Mouse (Mus musculus): ENCODE results near the gene Ikbkg. TPM values are rescaled to one million over a fixed set of nuclear protein-coding genes. Genes with fewer than 3 reads are reported as not detected.
"Not testable (repeated sequence)": the region's sequence is repeated elsewhere in the genome, so short reads cannot be mapped to it uniquely, and the experiment has no call there.

The Ikbkg gene
- polyA plus RNA-seq, 1 experiment: 10.1 TPM

- TF ChIP-seq POLR2A (IDR thresholded peaks at IDR 0.05; ENCODE audit: low read depth, low read length) (peak; percentile 45), CTCF (IDR thresholded peaks at IDR 0.05; ENCODE audit: extremely low read depth, insufficient read depth, insufficient read length, insufficient replicate concordance) (no peak)
- H3K36me3 ChIP-seq (ENCODE audit: control insufficient read depth, insufficient read depth, low read length): peaks cover 4% of the 10 kb centered on the region
- 26% methylated on average over 22 of the region's 22 CpGs for WGBS
These were observed 36.3 kb downstream of the Ikbkg start for GRCm38 (mm10) chrX:74429290-74429821.

GRCm38 (mm10) chrX:74451157-74451912 is 58.2 kb downstream of the Ikbkg start:
- no peaks in the 10 kb centered on the region for H3K27me3 ChIP-seq (ENCODE audit: control insufficient read depth, insufficient read depth, low read length)
- peaks cover 1% of the 10 kb centered on the region; the same call in 1 of the 2 replicates for H3K36me3 ChIP-seq (ENCODE audit: control insufficient read depth, insufficient read depth, low read length)
- no peak for DNase-seq (ENCODE audit: low read depth in 1 of 2, low spot score in 2 of 2)
- no peak overlapping the region for H3K27ac ChIP-seq (ENCODE audit: insufficient read depth, low read length)
- H3K4me3 ChIP-seq (ENCODE audit: extremely low read depth, insufficient read depth, insufficient read length): no peak overlapping the region
- H3K4me1 ChIP-seq (ENCODE audit: control insufficient read depth, insufficient read depth, insufficient read length): no peaks in the 10 kb centered on the region
- WGBS: 67% methylated on average over 4 of the region's 4 CpGs
- no peak for TF ChIP-seq POLR2A (IDR thresholded peaks at IDR 0.05; ENCODE audit: low read depth, low read length)
- TF ChIP-seq CTCF (IDR thresholded peaks at IDR 0.05; ENCODE audit: extremely low read depth, insufficient read depth, insufficient read length, insufficient replicate concordance): no peak

More at GRCm38 (mm10) chrX:74429290-74429821, 36.3 kb downstream of the Ikbkg start:
- Histone ChIP-seq H3K4me1 (ENCODE audit: control insufficient read depth, insufficient read depth, insufficient read length) (no peaks in the 10 kb centered on the region; the same call in 1 of the 2 replicates), H3K27ac (ENCODE audit: insufficient read depth, low read length) (peak overlapping the region; percentile 93), H3K4me3 (ENCODE audit: extremely low read depth, insufficient read depth, insufficient read length) (peak overlapping the region; percentile 94), H3K27me3 (ENCODE audit: control insufficient read depth, insufficient read depth, low read length) (no peaks in the 10 kb centered on the region)
- peak; percentile 62 for DNase-seq (ENCODE audit: low read depth in 1 of 2, low spot score in 2 of 2)

GRCm38 (mm10) chrX:74452773-74453172 is 59.7 kb downstream of the Ikbkg start:
- Histone ChIP-seq H3K27ac (ENCODE audit: insufficient read depth, low read length) (no peak overlapping the region), H3K4me1 (ENCODE audit: control insufficient read depth, insufficient read depth, insufficient read length) (no peaks in the 10 kb centered on the region), H3K36me3 (ENCODE audit: control insufficient read depth, insufficient read depth, low read length) (peaks cover 1% of the 10 kb centered on the region; the same call in 1 of the 2 replicates), H3K27me3 (ENCODE audit: control insufficient read depth, insufficient read depth, low read length) (no peaks in the 10 kb centered on the region), H3K4me3 (ENCODE audit: extremely low read depth, insufficient read depth, insufficient read length) (no peak overlapping the region)
- TF ChIP-seq CTCF (IDR thresholded peaks at IDR 0.05; ENCODE audit: extremely low read depth, insufficient read depth, insufficient read length, insufficient replicate concordance) (no peak), POLR2A (IDR thresholded peaks at IDR 0.05; ENCODE audit: low read depth, low read length) (no peak)
- WGBS: 16% methylated on average over 4 of the region's 4 CpGs
- no peak for DNase-seq (ENCODE audit: low read depth in 1 of 2, low spot score in 2 of 2)

- WGBS: 84% methylated on average over 12 of the region's 14 CpGs
- not testable (repeated sequence) for DNase-seq (ENCODE audit: low read depth in 1 of 2, low spot score in 2 of 2); H3K36me3 ChIP-seq (ENCODE audit: control insufficient read depth, insufficient read depth, low read length); H3K4me1 ChIP-seq (ENCODE audit: control insufficient read depth, insufficient read depth, insufficient read length); H3K27me3 ChIP-seq (ENCODE audit: control insufficient read depth, insufficient read depth, low read length); H3K4me3 ChIP-seq (ENCODE audit: extremely low read depth, insufficient read depth, insufficient read length); H3K27ac ChIP-seq (ENCODE audit: insufficient read depth, low read length)
These were observed 88.3 kb downstream of the Ikbkg start, which contains the start of gene Gm6880 for GRCm38 (mm10) chrX:74481349-74481885. TSS of gene Gm6880 (minus strand) at chrX:74481399.

GRCm38 (mm10) chrX:74497131-74497530 is 104.0 kb downstream of the Ikbkg start:
- no peak for DNase-seq (ENCODE audit: low read depth in 1 of 2, low spot score in 2 of 2)
- WGBS: 80% methylated on average over 1 of the region's 1 CpGs
- TF ChIP-seq POLR2A (IDR thresholded peaks at IDR 0.05; ENCODE audit: low read depth, low read length) (no peak), CTCF (IDR thresholded peaks at IDR 0.05; ENCODE audit: extremely low read depth, insufficient read depth, insufficient read length, insufficient replicate concordance) (no peak)
- Histone ChIP-seq H3K36me3 (ENCODE audit: control insufficient read depth, insufficient read depth, low read length) (no peaks in the 10 kb centered on the region), H3K27ac (ENCODE audit: insufficient read depth, low read length) (no peak overlapping the region), H3K27me3 (ENCODE audit: control insufficient read depth, insufficient read depth, low read length) (no peaks in the 10 kb centered on the region), H3K4me3 (ENCODE audit: extremely low read depth, insufficient read depth, insufficient read length) (no peak overlapping the region), H3K4me1 (ENCODE audit: control insufficient read depth, insufficient read depth, insufficient read length) (no peaks in the 10 kb centered on the region)

Other genes with a start within 250 kb of the Ikbkg start
- not detected in 2 replicates for gene Tex28, start 225.5 kb upstream of the Ikbkg start, polyA plus RNA-seq (2012; rRNA removed)
- 0.07 and 0.11 TPM in 2 replicates for gene Tktl1, start 216.0 kb upstream of the Ikbkg start, polyA plus RNA-seq (2012; rRNA removed)
- 499 and 568 TPM in 2 replicates for gene Flna, start 143.5 kb upstream of the Ikbkg start, polyA plus RNA-seq (2012; rRNA removed)
- 41.6 and 54.5 TPM in 2 replicates for gene Emd, start 138.6 kb upstream of the Ikbkg start, polyA plus RNA-seq (2012; rRNA removed)
- gene Rpl10, start 122.5 kb upstream of the Ikbkg start, polyA plus RNA-seq (2012; rRNA removed): 1,039 and 1,194 TPM in 2 replicates
- gene Taz, start 111.4 kb upstream of the Ikbkg start, polyA plus RNA-seq (2012; rRNA removed): 87.5 and 113 TPM in 2 replicates
- gene Dnase1l1, start 111.0 kb upstream of the Ikbkg start, polyA plus RNA-seq (2012; rRNA removed): 12.0 and 14.0 TPM in 2 replicates
- 267 and 342 TPM in 2 replicates for gene Atp6ap1, start 96.2 kb upstream of the Ikbkg start, polyA plus RNA-seq (2012; rRNA removed)
- 182 and 192 TPM in 2 replicates for gene Gdi1, start 88.3 kb upstream of the Ikbkg start, polyA plus RNA-seq (2012; rRNA removed)
- gene Fam50a, start 80.3 kb upstream of the Ikbkg start, polyA plus RNA-seq (2012; rRNA removed): 13.4 and 14.5 TPM in 2 replicates
- 12.1 and 12.3 TPM in 2 replicates for gene Plxna3, start 64.2 kb upstream of the Ikbkg start, polyA plus RNA-seq (2012; rRNA removed)
- 28.1 and 29.0 TPM in 2 replicates for gene Lage3, start 39.7 kb upstream of the Ikbkg start, polyA plus RNA-seq (2012; rRNA removed)
- gene Ubl4a, start 20.1 kb upstream of the Ikbkg start, polyA plus RNA-seq (2012; rRNA removed): 24.1 and 24.5 TPM in 2 replicates
- gene Slc10a3, start 19.9 kb upstream of the Ikbkg start, polyA plus RNA-seq (2012; rRNA removed): 14.0 and 15.0 TPM in 2 replicates
- 25.4 and 32.9 TPM in 2 replicates for gene Fam3a, start within 50 bp of the Ikbkg start, polyA plus RNA-seq (2012; rRNA removed)
- 18.9 and 19.7 TPM in 2 replicates for gene G6pdx, start 35.9 kb downstream of the Ikbkg start, polyA plus RNA-seq (2012; rRNA removed)
- gene Gm6880, start 88.1 kb downstream of the Ikbkg start, polyA plus RNA-seq (2012; rRNA removed): not detected in 2 replicates
- gene Olfr1326-ps1, start 181.6 kb downstream of the Ikbkg start, polyA plus RNA-seq (2012; rRNA removed): not detected in 2 replicates
- not detected in 2 replicates for gene Olfr1325, start 199.4 kb downstream of the Ikbkg start, polyA plus RNA-seq (2012; rRNA removed)